Mouse (Mus musculus): ENCODE results near the gene Frrs1. TPM values are rescaled to one million over a fixed set of nuclear protein-coding genes. Genes with fewer than 3 reads are reported as not detected.

Gene Frrs1
- polyA plus RNA-seq, 1 experiment from 2014 or later: 12.2 TPM

DNA sequence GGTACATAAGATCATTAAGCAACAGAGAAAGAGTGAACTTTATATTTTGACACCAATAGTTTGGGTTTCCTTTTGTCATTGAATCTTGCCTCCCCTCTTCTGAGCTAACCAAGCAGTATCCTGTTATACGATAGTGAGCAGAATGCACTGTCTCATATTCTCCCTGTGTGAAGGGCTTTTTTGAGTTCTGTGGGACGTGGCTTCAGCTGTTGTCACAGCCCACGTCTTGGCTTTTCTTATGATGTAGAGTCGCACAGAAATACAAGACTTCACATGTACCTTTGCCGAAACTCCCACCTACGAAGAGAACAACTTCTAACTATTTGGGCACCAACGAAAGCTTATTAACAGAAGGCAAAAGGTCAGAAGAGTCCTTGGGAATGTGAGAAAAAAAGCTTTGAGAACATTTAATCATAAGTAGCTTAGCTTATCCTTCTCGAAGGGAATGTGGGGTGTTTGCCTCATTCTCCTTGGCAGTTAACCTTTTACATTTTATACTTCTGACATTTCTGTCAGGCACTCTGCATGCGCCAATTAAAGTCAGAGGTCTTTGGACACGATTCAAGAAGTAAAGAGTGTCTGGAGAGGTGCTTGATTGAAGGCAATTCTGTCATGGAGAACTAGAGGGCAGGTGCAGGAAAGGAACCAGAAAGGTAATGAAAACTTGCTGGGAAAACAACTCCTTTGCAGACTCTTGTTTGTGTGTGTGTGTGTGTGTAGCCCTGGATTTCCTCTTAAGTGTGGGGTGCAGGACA lies 81.7 kb downstream of the Frrs1 start:
- no peak overlapping the region for H3K4me2 ChIP-seq (ENCODE audit: low read depth, low read length, severe bottlenecking)
- no peak overlapping the region for H3K27ac ChIP-seq (ENCODE audit: low read depth, low read length)
- no peak overlapping the region for H3K9ac ChIP-seq (ENCODE audit: low read length)
- no peaks in the 10 kb centered on the region for H3K36me3 ChIP-seq (ENCODE audit: control insufficient read depth, insufficient read depth, low read length)
- no peak for ATAC-seq (replicated peaks; ENCODE audit: low FRiP score)
- H3K9me3 ChIP-seq (ENCODE audit: control insufficient read depth, low read length): no peaks in the 10 kb centered on the region; the same call in 1 of the 2 replicates
- H3K27me3 ChIP-seq (ENCODE audit: control insufficient read depth, insufficient read depth, low read length): no peaks in the 10 kb centered on the region
- no peak overlapping the region for H3K4me3 ChIP-seq (ENCODE audit: low read depth, low read length)
- WGBS: 78% methylated on average over 10 of the region's 10 CpGs
- no peak for DNase-seq (ENCODE audit: low spot score)
- no peaks in the 10 kb centered on the region for H3K4me1 ChIP-seq (replicated peaks; ENCODE audit: control insufficient read depth, insufficient read depth, low read length)

DNA sequence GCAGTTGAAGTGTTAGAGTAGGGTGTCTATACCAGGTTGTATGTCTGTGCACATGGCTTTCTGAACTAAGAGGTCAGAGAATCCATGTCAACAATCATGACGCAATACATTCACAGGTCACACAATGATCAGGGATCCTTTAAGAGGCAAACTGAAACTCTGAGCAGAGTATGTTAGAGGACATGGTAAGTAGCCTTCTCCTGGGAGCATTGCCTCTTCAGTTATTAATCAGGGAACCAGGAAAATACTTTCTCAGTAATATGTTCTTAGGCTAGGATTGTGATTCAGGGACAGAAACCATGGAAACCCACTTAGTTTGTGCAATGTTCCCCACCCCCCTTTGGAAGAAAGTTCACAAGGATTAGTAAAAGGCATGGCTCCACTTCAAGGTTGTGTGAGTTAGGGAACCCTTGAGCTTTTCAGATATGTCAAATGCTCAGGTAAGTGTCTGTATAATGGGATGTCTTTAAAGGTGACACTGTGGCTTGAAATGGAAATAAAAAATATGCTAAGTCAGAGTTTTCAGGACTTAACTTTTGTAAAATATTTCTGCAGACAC lies 82.4 kb downstream of the Frrs1 start:
- WGBS: 100% methylated on average over 1 of the region's 1 CpGs
- Histone ChIP-seq H3K27ac (ENCODE audit: low read depth, low read length) (no peak overlapping the region), H3K4me2 (ENCODE audit: low read depth, low read length, severe bottlenecking) (no peak overlapping the region), H3K27me3 (ENCODE audit: control insufficient read depth, insufficient read depth, low read length) (no peaks in the 10 kb centered on the region), H3K36me3 (ENCODE audit: control insufficient read depth, insufficient read depth, low read length) (no peaks in the 10 kb centered on the region), H3K9ac (ENCODE audit: low read length) (no peak overlapping the region), H3K4me3 (ENCODE audit: low read depth, low read length) (no peak overlapping the region), H3K4me1 (replicated peaks; ENCODE audit: control insufficient read depth, insufficient read depth, low read length) (no peaks in the 10 kb centered on the region), H3K9me3 (ENCODE audit: control insufficient read depth, low read length) (no peaks in the 10 kb centered on the region; the same call in 1 of the 2 replicates)
- DNase-seq (ENCODE audit: low spot score): no peak
- no peak for ATAC-seq (replicated peaks; ENCODE audit: low FRiP score)

DNA sequence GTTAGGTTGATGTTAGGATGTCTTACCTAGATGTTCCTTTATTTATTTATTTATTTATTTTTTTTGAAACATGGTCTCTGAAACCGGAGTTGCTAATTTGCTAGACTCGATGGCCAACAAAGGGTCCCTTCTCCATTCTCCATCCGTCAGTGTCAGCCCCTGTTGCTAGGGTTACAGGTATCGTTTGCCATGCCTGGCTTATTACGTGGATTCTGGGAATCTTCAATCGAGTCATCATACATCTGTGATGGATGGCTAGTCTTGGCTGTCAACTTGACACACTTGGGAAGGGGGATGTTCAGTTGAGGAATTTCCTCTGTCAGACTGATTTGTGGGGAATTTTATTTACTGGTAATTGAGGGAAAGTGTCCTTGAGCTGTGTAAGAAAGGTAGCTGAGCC lies 83.5 kb downstream of the Frrs1 start:
- no peaks in the 10 kb centered on the region for H3K36me3 ChIP-seq (ENCODE audit: control insufficient read depth, insufficient read depth, low read length)
- ATAC-seq (replicated peaks; ENCODE audit: low FRiP score): no peak
- no peaks in the 10 kb centered on the region for H3K27me3 ChIP-seq (ENCODE audit: control insufficient read depth, insufficient read depth, low read length)
- no peak overlapping the region for H3K4me2 ChIP-seq (ENCODE audit: low read depth, low read length, severe bottlenecking)
- WGBS: 85% methylated on average over 6 of the region's 6 CpGs
- DNase-seq (ENCODE audit: low spot score): no peak
- H3K4me1 ChIP-seq (replicated peaks; ENCODE audit: control insufficient read depth, insufficient read depth, low read length): no peaks in the 10 kb centered on the region
- no peaks in the 10 kb centered on the region; the same call in 1 of the 2 replicates for H3K9me3 ChIP-seq (ENCODE audit: control insufficient read depth, low read length)
- no peak overlapping the region for H3K27ac ChIP-seq (ENCODE audit: low read depth, low read length)
- no peak overlapping the region for H3K4me3 ChIP-seq (ENCODE audit: low read depth, low read length)
- H3K9ac ChIP-seq (ENCODE audit: low read length): no peak overlapping the region

DNA sequence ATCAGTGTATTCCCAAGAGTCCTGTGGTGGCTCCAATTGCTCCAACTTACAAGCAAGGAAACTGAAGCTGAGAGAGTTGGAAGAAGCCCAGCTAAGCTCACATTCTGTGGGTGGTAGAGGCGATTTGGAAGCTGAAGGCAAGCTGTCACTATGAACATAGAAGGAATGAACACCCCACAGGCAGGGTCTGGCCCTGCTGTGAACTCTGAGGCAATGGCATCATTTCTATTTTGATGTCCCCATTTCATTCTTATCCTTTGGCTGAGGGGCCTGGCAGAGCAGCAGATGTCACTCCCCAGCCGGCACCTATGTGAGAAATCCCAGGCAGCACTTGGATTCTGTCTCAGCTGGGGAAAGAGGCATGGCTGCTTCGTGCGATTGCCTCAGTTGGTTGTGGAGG lies 84.2 kb downstream of the Frrs1 start:
- DNase-seq (ENCODE audit: low spot score): no peak
- H3K4me1 ChIP-seq (replicated peaks; ENCODE audit: control insufficient read depth, insufficient read depth, low read length): no peaks in the 10 kb centered on the region
- H3K4me2 ChIP-seq (ENCODE audit: low read depth, low read length, severe bottlenecking): no peak overlapping the region
- H3K9me3 ChIP-seq (ENCODE audit: control insufficient read depth, low read length): no peaks in the 10 kb centered on the region; the same call in 1 of the 2 replicates
- H3K36me3 ChIP-seq (ENCODE audit: control insufficient read depth, insufficient read depth, low read length): no peaks in the 10 kb centered on the region
- ATAC-seq (replicated peaks; ENCODE audit: low FRiP score): no peak
- 84% methylated on average over 4 of the region's 4 CpGs for WGBS
- no peaks in the 10 kb centered on the region for H3K27me3 ChIP-seq (ENCODE audit: control insufficient read depth, insufficient read depth, low read length)
- H3K27ac ChIP-seq (ENCODE audit: low read depth, low read length): no peak overlapping the region
- H3K4me3 ChIP-seq (ENCODE audit: low read depth, low read length): no peak overlapping the region
- no peak overlapping the region for H3K9ac ChIP-seq (ENCODE audit: low read length)

DNA sequence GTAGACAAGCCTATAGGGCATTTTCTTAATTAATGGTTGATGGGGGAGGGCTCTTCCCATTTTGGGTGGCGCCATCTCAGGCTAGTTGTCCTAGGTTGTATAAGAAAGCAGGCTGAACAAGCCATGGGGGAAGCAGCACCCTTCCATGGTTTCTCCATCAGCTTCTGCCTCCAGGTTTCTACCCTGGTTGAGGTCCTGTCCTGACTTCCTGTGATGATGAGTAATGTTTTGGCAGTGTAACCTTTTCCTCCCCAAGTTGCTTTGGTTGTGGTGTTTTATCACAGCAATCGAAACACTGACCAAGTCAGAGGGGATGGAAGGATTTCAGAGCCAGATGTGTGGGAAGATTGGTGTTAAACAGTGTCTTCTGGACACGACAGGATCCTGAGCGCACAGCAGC lies 87.2 kb downstream of the Frrs1 start:
- WGBS: 83% methylated on average over 4 of the region's 4 CpGs
- H3K9ac ChIP-seq (ENCODE audit: low read length): no peak overlapping the region
- H3K4me2 ChIP-seq (ENCODE audit: low read depth, low read length, severe bottlenecking): no peak overlapping the region
- no peaks in the 10 kb centered on the region for H3K27me3 ChIP-seq (ENCODE audit: control insufficient read depth, insufficient read depth, low read length)
- no peak for ATAC-seq (replicated peaks; ENCODE audit: low FRiP score)
- no peak overlapping the region for H3K4me3 ChIP-seq (ENCODE audit: low read depth, low read length)
- H3K27ac ChIP-seq (ENCODE audit: low read depth, low read length): no peak overlapping the region
- no peaks in the 10 kb centered on the region for H3K4me1 ChIP-seq (replicated peaks; ENCODE audit: control insufficient read depth, insufficient read depth, low read length)
- no peak for DNase-seq (ENCODE audit: low spot score)
- no peaks in the 10 kb centered on the region for H3K9me3 ChIP-seq (ENCODE audit: control insufficient read depth, low read length)
- H3K36me3 ChIP-seq (ENCODE audit: control insufficient read depth, insufficient read depth, low read length): no peaks in the 10 kb centered on the region

DNA sequence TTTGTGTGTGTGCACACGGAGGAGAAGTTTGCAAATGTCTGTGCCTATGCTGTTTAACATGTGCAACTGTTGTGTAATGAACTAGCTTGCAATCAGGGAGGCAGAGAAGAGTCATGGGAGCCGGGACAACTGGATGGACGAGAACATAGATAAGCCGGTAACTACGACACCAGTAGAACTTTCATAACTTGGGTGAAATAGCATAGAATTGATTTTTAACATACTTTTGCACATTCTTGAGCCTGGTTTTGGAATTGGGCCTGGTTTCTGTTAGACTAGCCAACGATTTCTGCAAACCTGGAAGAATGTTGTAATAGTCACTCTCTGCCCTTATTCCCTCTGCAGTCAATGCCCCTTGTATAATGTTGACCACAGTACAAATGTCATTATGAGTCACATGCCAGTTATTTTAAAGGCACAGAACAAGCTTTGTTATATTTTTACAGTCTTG lies 91.4 kb downstream of the Frrs1 start:
- no peaks in the 10 kb centered on the region for H3K27me3 ChIP-seq (ENCODE audit: control insufficient read depth, insufficient read depth, low read length)
- no peak overlapping the region for H3K4me3 ChIP-seq (ENCODE audit: low read depth, low read length)
- H3K4me1 ChIP-seq (replicated peaks; ENCODE audit: control insufficient read depth, insufficient read depth, low read length): no peaks in the 10 kb centered on the region
- no peak overlapping the region for H3K27ac ChIP-seq (ENCODE audit: low read depth, low read length)
- no peaks in the 10 kb centered on the region for H3K9me3 ChIP-seq (ENCODE audit: control insufficient read depth, low read length)
- H3K36me3 ChIP-seq (ENCODE audit: control insufficient read depth, insufficient read depth, low read length): no peaks in the 10 kb centered on the region
- DNase-seq (ENCODE audit: low spot score): no peak
- H3K4me2 ChIP-seq (ENCODE audit: low read depth, low read length, severe bottlenecking): no peak overlapping the region
- no peak for ATAC-seq (replicated peaks; ENCODE audit: low FRiP score)
- WGBS: 91% methylated on average over 6 of the region's 6 CpGs
- H3K9ac ChIP-seq (ENCODE audit: low read length): no peak overlapping the region

DNA sequence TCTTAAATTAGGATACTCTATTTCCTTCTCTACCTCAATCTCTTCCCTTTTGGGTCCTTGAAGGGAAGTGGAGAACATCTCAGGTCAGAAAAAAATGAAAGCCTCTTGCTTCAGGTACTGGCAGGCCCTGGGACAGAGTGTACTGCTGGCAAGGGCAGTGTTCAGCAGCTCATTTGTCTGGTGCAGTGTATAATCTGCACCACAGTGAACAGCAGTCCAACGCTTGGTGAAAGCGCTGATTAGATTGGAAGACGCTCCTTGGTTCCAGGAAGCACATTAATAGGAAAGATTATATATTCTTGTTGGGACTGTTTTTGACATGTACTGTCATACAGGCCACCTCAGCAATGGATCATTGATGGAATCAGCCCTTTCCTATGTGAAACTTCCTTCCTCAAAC lies 92.2 kb downstream of the Frrs1 start:
- H3K9ac ChIP-seq (ENCODE audit: low read length): no peak overlapping the region
- WGBS: 94% methylated on average over 3 of the region's 3 CpGs
- no peaks in the 10 kb centered on the region for H3K4me1 ChIP-seq (replicated peaks; ENCODE audit: control insufficient read depth, insufficient read depth, low read length)
- no peaks in the 10 kb centered on the region for H3K9me3 ChIP-seq (ENCODE audit: control insufficient read depth, low read length)
- H3K27me3 ChIP-seq (ENCODE audit: control insufficient read depth, insufficient read depth, low read length): no peaks in the 10 kb centered on the region
- H3K27ac ChIP-seq (ENCODE audit: low read depth, low read length): no peak overlapping the region
- H3K4me3 ChIP-seq (ENCODE audit: low read depth, low read length): no peak overlapping the region
- H3K4me2 ChIP-seq (ENCODE audit: low read depth, low read length, severe bottlenecking): no peak overlapping the region
- no peaks in the 10 kb centered on the region for H3K36me3 ChIP-seq (ENCODE audit: control insufficient read depth, insufficient read depth, low read length)
- DNase-seq (ENCODE audit: low spot score) (no peak), ATAC-seq (replicated peaks; ENCODE audit: low FRiP score) (no peak)

DNA sequence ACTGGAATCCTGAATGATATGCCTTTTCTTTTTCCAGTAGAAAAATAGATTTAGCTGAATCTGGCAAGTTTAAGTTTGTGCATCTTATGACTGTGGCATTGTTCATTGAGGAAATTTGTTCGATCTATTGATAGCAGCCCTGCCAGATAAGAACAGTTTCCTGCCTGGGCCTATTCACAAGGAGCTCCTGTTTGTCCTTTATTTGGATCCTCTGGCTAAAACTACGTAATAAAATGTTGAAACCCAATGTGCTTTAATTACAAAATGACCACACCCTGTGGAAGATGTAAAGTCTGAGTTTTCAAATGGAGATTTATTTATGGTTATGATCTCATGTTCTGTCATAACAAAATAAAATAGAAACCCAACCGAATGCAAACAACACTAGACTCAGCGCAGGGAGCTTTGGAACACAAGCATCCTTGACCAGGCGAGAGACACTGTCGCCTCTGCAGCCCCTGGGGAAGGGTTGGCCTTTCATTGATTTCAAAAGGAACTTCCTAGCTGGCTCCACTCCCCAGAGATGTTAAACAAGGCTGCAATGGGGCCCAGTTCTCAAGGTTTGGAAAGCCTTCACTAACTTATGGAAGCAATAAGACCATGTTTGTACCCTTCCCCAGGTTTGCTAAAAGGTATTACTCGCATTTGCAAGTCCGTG lies 93.1 kb downstream of the Frrs1 start:
- H3K4me2 ChIP-seq (ENCODE audit: low read depth, low read length, severe bottlenecking): no peak overlapping the region
- no peaks in the 10 kb centered on the region for H3K27me3 ChIP-seq (ENCODE audit: control insufficient read depth, insufficient read depth, low read length)
- no peaks in the 10 kb centered on the region for H3K36me3 ChIP-seq (ENCODE audit: control insufficient read depth, insufficient read depth, low read length)
- ATAC-seq (replicated peaks; ENCODE audit: low FRiP score) (no peak), DNase-seq (ENCODE audit: low spot score) (no peak)
- 83% methylated on average over 8 of the region's 8 CpGs for WGBS
- no peak overlapping the region for H3K9ac ChIP-seq (ENCODE audit: low read length)
- H3K9me3 ChIP-seq (ENCODE audit: control insufficient read depth, low read length): no peaks in the 10 kb centered on the region
- H3K4me3 ChIP-seq (ENCODE audit: low read depth, low read length): no peak overlapping the region
- no peaks in the 10 kb centered on the region for H3K4me1 ChIP-seq (replicated peaks; ENCODE audit: control insufficient read depth, insufficient read depth, low read length)
- no peak overlapping the region for H3K27ac ChIP-seq (ENCODE audit: low read depth, low read length)

Data from forebrain, embryonic 11.5 days (tissue).